Mouse (Mus musculus): ENCODE results near the gene Lrrc8d.
"Not testable (repeated sequence)": the region's sequence is repeated elsewhere in the genome, so short reads cannot be mapped to it uniquely, and the experiment has no call there.

The Lrrc8d gene

DNA sequence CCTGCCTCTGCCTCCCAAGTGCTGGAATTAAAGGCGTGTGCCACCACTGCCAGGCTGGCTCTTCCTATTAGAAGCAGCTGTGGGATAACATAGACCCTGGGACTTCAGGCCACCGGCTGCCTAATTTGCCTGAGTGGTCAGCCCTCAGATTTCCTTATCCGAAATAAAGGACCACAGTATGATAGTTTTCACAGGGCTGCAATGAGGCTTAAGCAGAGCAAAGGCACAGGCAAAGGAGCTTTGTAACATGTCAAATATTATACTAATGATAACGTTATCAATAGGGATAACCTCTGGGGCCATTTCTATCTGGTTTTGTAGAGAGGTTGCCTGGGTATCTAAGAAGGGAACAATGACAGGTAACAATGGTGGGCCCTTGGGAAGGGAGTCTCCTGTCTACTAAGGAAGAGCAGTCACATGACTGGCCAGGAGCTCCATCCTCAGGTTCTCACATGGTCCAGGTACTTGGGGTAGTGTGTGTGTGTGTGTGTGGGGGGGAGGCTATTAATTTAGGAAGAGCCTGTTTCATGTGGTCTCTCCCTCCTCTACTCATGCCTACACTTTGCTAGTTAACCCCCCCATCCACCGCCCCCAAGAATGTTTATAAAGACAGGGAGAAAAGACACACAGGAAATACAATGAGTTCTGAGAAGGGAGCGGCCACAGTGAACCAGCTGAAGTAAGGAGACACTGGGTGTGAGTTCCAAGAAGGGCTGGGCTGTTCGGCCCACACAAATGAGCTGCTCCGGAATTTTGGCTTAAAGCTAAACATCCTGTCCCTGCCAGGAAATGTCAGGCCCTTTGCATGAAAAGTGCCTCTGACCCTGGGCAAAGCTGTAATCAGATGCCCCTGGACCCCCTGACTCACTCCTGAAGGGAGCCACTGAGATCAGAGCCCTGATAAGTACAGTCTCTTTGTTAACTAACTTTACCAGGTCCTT is 159.3 kb downstream of the Lrrc8d start:
- DNase-seq (ENCODE audit: low spot score in 2 of 2): no peak

DNA sequence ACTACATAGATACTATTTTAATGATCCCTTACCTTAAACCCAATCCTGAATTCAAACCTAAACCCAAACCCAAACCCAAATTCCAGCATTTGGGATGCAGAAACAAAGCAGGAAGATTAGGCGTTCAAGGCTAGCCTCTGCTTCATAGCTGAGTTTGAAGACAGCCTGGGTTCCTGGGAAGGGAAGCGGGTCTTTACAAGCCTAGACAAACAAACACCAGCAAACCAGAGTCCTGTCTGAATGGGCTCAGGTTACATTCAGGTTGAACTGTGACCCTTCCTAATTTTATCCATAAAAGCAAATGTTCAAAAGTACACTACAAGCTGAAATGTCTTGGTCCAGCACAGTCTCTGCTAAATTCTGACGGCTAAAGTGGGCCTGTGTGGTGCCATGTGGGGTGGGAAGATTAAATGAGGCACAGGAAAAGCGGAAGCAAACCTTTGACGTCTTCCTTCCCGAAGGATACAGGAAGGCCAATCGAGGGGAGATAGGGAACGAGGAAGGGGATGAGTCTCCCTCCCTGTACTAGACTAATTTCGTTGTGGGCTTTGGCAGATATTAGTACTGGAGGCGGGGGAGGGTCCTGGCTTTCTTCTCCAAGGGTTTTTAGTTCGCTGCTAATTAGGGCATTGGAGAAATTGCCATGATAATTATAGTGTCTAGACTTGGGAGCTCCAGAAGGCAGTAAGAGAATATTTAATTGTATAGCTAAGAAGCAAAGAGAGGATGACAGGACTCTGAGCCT is 160.1 kb downstream of the Lrrc8d start:
- DNase-seq (ENCODE audit: low spot score in 2 of 2): no peak

DNA sequence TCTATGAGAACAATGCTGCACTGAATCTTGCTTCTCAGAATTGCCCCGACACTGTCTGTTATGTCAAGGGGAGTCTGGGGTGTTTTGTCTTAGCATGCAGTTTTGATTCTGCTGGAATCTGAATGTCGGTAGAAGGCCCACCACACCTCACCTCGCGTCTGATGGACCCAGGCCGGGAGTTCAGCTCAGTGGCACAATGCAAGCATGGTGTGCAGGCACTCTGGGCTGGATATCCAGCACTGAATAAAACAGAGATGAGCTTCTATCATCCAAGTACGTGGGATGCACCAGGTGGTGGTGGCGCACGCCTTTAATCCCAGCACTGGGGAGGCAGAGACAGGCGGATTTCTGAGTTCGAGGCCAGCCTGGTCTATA is 160.7 kb downstream of the Lrrc8d start:
- no peak for DNase-seq (ENCODE audit: low spot score in 2 of 2)

DNA sequence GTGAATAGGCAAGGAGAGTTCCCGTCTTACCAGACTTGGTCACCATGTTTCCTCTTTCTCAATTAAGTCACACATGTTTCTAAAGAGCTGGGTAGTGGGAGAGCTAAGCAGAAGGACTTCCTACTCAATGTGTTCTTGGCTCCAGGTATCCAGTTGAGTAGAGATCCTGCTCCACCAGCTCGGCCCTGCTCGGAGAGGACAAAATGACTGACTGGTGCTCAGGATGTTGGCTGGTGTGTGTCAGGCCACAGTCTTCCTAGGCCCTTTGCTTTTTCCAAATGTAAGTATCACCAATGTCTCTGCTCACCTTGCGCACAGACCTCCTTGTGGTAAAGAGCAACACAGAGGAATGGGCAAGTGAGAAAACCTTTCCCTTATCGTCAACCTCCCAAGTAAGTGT is 161.8 kb downstream of the Lrrc8d start:
- DNase-seq (ENCODE audit: low spot score in 2 of 2): no peak

DNA sequence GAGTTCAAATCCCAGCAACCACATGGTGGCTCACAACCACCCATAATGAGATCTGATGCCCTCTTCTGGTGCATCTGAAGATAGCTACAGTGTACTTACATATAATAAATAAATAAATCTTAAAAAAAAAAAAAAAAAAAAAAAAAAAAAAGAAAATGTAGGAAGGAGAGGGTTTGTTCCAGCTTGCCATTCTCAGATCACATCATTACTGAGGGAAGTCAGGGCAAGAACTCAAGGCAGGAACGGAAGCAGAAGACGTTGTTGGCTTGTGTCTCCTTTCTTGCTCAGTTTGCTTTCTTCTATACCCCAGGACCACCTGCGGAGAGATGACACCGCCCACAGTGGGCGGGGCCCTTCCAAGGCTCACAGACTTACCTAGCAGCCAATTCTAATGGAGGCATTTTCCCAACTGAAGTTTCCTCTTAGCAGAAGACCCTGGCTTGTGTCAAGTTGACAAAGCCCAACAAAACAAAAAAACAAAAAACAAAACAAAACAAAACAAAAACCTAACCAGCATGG is 165.4 kb downstream of the Lrrc8d start:
- DNase-seq (ENCODE audit: low spot score in 2 of 2): not testable (repeated sequence)

DNA sequence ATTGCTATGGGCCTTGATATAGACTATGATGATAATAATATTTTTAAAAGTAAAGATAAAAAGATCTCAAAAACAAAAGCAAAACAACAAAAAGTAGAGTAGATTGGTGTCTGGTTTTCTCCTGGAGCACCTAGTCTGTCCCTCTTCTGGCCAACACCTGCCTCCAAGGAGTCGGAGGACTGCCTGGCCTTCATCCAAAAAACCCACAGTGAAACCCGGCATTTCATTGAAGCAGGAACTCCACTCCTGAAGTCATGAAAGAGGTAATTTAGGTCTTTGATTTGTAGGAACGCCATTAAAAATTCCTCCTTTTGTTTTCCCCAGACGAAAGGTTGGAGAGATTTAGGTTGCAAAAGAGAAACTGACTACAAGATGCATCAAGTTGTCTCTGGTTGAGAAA is 167.7 kb downstream of the Lrrc8d start:
- DNase-seq (ENCODE audit: low spot score in 2 of 2): no peak

DNA sequence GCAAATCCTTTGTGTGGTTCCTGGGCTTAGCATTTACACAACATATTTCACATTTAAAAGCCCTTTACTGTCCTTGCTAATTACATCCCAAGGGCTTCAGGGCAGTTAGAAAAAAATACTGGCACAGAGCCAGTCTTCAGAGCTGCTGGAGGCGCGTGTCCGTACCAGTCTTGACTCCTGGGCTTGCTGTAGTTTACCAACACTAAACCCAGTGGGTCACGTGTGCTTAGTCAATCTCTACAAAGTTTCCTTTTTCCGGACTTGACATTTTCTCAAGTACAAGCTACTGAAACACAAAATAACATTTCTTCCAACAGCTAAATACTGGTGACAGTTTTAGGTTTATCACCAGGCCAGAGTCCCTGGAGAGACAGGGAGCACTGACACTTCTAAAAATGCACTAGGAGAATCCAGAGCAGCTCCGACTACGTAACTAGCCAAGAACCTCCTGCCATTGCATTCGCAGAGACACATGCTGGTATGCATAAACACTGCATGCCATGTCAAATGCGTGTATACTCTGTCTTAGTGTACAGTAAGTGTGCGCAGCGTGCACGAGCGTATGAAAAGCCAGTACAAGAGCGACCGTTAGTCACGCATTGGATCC is 168.2 kb downstream of the Lrrc8d start:
- DNase-seq (ENCODE audit: low spot score in 2 of 2): no peak

DNA sequence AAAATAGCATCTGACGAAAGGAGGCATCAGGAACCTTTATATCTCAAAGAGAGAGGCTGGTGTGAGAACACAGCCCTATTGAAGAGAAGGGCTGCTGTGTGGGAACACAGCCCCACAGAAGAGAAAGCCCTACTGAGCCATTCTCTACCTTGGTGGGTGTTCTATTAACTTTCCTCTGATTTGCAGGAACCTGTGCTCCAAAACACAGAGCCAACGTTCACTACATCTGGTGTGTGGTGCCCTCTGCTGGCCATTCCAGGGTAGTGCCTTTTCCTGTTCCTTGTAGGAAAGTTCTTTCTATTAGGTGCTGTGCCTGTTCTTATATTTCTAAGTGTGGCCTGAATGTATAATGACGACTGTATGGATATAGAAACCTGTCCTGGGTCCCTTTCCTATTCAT is 168.8 kb downstream of the Lrrc8d start:
- DNase-seq (ENCODE audit: low spot score in 2 of 2): peak; percentile 71 to 81

DNA sequence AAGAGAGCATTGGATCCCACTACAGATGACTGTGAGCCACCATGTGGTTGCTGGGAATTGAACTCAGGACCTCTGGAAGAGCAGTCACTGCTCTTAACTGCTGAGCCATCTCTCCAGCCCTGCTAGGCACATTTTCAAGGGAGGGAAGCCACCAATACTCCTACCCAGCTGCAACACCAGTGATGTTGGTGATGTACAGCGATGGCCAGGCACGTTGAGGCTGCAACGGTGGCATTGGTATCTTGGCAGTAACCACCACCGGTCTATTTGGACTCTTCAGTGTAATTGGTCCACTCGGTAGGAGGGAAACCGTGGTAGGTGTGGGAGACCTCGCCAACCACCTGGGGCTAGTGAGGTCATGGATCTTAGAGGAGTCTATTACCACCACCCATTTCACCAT is 170.0 kb downstream of the Lrrc8d start:
- DNase-seq (ENCODE audit: low spot score in 2 of 2): no peak

DNA sequence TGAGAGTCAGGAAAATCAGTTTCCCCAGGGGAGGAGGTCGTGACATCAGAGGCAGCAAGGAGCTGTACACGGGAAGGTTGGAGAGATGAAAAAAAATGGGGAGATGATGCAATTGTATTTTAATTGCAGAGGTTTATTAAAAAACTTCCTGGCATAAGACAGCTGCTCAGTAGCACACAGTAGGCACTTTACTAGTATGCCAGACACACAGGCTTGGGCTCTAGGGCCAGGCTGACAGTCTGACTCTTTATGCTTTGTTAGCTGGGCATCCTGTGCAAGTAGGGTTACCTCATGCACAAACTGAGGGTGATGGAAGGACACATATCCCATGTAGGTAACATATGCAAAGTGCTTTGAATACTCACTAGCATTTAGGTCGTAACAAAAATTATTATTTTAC is 171.4 kb downstream of the Lrrc8d start:
- DNase-seq (ENCODE audit: low spot score in 2 of 2): no peak

DNA sequence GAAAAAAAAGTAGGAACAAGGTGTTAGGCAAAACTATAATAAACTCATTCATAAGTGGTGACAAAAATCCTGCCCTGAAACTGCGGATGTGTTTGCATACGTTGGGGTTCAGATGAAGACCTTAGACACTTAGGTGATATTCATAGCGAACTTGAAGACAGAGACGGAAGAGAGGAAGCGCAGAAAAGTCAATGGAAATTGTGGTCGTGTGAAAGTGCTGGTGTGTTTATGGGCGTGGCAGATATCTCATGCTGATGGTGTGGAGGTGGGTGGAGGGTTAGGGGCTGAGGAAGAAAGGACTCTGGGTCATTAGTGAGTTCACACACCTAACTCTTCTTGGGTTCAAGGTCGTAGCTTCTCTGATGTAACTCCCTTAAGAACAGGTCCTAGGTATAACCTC is 172.4 kb downstream of the Lrrc8d start:
- DNase-seq (ENCODE audit: low spot score in 2 of 2): no peak

DNA sequence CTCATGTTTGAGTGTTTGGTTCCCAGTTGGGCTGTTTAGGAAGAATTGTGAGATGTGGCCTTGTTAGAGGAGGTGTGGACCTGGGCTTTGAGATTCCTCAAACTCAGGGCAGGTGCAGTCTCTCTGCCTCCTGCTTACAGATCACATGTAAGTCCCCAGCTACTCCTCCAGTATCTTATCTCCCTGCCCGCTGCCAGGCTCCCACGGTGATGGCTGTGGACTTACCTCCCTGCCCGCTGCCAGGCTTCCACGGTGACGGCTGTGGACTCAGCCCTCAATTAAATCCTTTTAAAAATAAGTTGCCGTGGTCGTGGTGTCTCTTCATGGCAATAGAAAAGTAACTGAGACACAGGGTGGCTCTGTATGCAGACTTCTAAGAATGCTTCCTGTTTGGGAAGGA is 173.1 kb downstream of the Lrrc8d start:
- DNase-seq (ENCODE audit: low spot score in 2 of 2): no peak

DNA sequence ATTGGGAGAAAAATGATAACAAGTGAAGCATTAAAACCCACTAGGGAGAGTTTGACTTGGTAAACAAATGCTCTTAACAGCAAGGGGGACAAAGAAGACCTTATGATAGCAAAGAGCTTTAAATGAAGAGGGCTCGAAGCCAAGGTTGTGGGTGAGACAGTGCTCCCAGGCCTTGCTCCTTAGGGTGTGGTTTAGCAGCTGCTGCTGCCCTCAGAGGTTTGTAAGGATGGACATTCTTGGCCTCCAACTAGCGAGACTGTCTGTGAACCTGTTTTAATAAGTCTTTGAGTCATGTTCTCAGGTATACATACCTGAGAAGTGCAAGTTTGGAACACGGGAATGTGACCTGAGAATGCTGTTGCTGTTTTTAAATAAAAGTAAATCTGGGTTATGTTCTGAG is 174.0 kb downstream of the Lrrc8d start:
- no peak for DNase-seq (ENCODE audit: low spot score in 2 of 2)

DNA sequence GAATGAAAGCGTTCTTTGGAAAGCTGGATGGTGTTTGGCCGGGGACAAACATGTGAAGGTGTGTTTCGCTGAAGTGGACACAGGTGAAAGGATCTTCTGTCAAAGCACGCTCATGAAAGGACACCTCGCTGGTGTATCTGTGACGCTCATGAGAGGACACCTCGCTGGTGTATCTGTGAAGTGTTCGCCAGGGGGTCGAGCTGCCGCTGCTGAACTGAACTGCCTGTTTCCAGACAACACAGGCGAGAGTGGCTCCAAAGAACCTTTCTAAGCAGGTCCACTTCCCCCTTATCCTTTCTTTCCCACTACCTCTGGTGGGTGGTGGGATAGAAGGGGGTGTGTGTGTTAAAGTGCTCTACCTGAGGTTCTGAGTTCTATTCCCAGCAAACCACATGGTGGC is 174.7 kb downstream of the Lrrc8d start:
- no peak for DNase-seq (ENCODE audit: low spot score in 2 of 2)

DNA sequence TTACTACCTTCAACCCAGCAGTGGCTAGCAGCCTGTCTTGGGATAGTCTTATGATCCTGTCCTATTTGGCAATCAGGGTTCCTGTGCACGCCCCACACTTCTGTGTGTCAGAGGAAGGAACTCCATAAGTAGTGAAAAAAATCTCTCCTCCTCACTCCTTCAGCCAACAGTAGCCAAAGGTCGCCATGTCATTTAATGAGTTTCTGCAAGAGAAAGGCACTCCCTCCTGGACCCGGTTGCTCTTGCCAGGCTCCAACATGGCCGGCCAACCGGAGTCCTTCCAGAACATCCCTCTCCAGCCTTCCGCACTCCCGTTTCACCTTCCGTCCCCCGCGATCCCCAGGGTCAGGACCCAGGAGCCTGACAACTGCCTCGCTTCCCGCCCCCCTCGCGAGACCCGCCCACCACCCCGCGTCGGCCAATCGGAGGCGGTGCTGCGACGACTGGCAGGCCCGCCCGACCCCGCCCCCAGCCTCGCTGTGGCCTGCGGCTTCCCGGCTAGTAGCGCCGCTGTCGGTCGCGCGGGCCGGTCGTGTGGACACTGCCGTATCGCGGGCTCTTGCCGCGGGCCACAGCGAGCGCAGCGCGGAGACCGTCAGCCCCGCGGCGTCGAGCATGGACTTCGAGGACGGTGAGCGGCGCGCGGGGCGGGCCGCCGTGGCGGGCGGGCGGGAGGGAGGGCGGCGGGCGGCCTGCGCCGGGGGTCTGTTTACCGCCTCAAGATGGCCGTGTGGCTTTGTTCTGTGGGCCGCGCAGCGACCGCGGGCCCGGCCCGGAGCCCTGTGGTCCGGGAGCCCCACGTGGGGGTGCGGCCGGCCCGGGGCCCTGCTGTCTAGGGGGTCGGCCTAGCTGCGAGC is 176.5 kb downstream of the Lrrc8d start, which contains the start of gene Zfp326:
Zfp326 (plus strand) TSS at position 498 of the 857 bp plus-strand sequence.
- DNase-seq (ENCODE audit: low spot score in 2 of 2): peak; percentile 56 to 72

DNA sequence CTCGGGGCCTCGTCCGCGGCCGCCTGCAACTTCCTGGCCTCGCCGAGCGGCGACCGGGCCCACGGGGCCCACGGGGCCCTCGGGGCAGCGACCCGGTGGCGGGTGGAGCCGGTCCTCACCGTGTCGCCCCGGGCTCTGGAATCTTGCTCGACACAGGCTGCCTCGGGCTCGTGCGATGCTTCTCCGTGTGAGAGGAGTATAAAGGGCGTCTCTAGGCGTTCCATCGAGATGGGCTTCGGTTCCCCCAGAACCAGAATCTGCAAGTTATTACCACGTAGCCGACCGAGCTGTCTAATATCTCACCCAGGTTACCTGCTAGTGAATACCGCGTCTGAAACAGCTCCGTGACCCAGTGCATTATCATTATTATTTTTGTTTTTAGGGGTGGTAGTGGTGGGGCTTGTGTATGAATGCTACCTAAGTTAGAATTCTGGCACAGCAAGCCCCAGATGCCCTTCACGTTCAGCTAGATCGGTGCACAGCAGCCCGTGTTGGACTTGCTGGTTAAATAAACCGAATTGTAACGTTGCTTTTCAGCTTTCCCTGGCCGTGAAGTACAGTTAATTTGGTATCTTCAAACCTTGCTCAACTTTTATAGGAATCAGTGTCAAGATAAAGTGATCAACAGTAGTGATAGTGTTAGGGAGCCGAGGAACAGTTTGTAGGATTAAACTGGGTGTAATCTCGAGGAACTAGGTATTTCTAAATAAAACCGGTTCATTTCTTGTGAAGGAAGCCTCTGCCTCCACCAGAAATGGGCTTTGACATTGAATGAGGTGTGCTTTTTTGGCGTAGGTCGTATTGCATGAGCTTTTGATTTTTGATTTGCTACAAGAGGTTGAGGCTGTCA is 177.4 kb downstream of the Lrrc8d start:
- DNase-seq (ENCODE audit: low spot score in 2 of 2): no peak
